Mouse (Mus musculus) urinary bladder, postnatal 14 days (tissue): Measurements from ENCODE around the gene Hus1.
A peak's percentile ranks its signal among the peaks of the same experiment; 100 is the strongest.

Experiments used
- DNase-seq: peaks from one replicate; pipeline ENCODE4 v3.0.0; 2021; ENCODE audit warnings: low spot score

Gene Hus1

DNA sequence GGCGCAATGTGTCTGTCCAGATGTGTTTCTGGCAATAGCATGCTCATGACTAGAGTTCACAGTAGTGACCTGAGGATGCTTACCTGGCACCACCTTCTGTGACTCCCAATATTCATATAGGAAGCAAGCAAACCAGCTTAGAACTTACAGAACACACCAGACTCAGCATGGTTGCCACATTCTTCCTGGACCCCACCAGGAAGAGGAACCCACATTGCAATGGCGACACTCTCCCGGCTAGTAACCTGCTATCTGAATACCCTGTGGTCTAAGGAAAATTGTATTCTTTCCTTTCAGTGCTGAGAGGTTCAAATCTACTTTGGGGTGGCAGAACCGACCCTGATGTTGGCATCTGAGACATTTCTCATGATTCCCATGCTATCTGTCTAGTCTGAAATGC, 32.8 kb downstream of the Hus1 start:
- DNase-seq = no peak

DNA sequence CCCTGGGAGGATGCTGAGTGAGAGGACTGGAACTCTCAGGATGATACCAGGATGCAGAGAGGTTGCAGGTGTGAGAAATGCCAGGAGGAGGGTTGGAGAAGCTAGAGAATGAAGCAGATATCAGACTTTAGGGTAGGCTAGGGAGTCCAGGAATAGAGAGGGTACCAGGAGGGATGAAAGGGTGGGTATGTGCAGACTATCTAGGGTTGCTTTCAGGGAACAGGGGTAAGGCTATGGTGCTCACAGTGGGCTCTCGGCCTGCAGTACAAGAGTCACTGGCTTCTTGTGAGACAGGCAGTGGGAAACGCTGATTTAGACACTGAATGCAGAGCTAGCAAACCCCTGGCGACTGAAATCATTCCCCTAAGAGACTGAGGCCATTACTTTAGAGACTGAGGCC, 37.8 kb downstream of the Hus1 start, which contains the start of gene Pkd1l1:
Gene Pkd1l1 (minus strand): TSS at position 101 of the 400 bp plus-strand sequence.
- DNase-seq = no peak

DNA sequence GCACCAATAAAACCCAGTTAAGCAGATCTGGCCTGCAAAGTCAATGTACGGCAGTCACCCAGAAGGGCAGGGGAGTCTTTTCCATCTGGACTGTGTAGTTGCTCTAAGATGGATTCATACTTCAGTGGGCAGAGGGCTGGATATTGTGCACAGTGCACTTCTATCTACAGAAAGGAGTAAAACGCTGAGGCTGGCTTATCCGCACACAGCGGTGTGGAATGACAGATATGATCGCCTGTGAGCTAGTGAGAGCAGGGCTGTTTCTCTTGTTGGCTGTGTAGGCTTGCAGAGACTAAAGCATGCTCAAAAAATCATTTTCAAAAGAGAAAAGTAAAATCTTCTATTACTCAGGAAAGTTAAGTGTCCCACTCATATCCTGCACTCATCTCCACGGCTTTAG, 38.9 kb downstream of the Hus1 start:
- DNase-seq = no peak

DNA sequence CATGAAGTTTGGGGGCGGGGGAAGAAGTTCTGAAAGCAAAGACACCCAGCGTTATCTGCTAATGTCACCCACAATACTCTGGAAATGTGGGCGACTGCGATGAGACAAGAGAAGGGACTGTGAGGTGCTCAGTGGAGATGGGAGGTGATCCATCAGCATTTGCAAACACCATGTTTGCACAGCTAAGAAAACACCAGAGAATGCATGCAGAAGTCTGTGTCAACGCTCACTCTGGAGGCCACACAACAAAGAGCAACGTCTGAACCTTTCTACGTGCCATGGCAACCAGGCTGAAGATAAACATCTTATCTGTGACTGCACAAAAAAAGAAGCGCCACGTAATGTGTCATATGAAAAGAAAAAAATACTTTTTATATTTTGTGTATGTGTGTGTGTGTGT, 40.5 kb downstream of the Hus1 start:
- no peak for DNase-seq

DNA sequence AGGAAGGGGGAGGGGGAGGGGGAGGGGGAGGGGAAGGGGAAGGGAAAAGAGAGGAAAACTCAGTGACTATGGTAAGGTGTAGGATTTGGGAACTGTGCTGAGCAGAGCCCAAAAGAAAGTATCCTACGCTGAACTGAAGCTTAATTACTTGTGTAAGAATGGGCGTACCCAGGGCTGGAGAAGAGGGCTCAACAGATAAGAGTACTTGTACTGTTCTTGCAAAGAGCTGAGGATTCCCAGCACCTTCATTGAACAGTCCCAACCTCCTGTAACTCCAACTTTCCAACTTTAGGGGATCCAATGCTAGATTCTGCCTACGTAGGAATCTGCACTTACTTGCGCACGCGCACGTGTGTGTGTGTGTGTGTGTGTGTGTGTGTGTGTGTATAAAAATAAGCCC, 42.9 kb downstream of the Hus1 start:
- no peak for DNase-seq

DNA sequence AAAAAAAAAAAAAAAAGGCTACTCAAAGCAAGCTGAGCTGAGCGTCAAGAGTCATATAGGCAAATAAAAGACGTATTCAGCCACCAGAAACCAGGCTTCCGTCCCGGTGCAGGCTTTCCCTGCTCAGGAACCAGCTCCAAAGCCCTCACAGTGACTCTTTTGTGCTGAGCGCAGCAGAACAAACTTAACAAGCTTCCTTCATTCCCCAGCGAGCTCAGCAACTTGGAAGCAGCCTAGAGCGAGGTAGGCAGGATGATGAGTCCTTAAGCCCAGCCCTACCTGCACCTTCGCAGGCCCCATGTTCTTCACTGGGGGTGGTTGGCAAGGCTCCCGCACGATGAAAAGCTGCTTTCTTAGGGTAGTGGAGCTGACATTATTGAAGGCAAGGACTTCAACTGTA, 52.4 kb downstream of the Hus1 start:
- no peak for DNase-seq

DNA sequence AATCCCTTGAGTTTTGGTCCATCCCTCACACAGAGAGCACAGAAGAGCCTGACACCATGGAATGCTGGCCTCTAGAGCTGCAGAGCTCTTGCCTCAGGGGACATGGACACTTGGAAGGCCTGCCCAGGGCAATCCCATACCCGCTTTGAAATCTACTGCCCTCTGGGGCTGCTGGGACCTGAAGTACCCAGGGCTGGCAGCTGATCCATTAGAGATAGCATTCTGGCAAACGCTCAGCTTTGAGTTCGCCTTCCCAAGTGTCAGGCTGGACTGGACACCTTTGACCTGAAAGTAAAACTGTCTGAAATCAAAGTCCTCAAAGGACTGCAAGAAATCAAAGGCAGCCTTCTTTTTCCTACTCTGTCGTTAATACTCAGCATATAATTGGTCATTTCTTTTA, 52.9 kb downstream of the Hus1 start:
- DNase-seq = no peak

DNA sequence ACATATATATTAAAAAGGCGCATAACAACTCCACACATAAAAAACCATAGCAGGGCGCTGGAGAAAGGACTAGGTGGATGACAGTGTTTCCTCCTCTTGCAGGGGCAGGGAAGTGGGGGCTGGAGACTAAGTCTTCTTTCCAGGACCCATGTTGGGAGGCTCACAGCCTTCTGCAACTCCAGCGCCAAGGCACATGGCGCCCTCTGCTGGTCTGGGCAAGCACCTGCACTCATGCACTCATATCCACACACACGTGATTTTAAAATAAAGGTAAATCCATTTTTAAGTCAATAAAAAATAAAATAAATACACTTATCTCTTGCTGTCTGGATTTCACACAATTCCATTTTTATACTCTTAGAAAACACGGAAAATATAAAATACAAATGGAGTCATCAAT, 54.0 kb downstream of the Hus1 start:
- no peak for DNase-seq

DNA sequence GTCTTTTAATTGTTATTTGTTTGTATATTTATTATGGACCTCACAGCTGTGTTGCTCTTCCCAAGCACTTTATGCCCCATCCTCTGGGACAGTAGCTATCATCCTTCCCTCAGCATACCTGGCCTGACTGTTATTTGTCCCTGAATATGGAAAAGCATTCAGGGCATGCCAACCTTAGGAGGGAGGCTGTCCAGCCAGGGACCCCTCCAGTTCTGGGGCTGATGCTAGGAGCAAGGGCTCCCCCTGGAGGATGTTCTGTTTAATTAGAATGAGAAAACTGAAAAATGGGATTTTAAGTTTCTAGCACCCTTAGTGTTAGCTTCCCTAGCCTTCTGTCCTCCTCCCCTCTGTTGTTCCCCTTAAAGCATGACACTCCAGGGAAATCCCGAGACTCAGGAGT, 55.3 kb downstream of the Hus1 start:
- DNase-seq = peak; percentile 12

DNA sequence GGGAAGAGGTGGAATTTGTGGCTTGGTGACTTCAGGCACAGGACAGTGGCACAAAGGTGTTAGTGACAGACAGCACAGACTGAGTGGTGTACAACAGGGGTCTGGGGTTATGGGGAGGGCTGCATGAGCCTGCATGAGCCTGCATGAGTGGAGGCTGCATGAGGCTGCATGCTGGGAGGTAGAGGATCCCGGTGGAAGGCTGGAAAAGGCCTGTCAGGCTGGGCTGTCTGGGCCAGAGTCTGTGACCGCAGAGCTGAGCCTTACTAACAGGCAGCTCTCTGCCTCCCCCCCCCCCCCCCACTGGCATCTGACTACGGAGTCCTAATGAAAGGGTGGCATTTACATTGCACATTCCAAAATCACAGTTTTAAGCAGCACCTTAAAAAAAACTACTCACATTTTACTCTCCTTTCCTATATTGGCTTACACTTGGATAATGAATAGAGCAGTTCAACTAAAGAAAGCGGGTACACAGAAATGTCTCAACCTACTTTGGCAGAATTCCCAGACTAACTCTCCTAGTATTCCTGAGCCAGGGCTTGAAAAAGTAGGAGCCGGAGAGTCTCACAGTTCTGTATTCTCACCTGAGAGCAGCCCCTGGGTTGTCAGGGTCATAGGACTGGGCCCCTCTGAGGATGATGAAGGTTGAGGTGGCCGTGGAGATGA, 61.1 kb downstream of the Hus1 start:
- DNase-seq = no peak

DNA sequence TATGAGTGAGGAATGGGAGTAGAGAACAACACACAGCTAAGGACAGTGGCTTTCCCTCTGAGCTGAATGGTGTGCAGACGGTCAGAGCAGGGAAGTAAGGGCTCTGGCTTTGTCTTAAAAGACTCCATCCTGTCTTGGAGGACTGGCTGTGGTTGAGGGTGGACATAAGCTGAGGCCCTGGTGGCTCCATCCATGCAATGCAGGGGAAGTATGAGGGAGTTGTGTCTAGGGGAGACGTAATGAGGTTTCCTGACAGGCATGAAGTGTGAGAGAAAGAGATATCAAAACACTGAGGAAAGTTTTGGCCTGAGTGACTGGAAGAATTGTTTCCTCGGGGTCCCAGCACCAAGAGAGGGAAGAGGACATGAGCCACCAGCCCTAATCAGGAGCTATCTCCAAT, 62.1 kb downstream of the Hus1 start:
- DNase-seq = no peak

DNA sequence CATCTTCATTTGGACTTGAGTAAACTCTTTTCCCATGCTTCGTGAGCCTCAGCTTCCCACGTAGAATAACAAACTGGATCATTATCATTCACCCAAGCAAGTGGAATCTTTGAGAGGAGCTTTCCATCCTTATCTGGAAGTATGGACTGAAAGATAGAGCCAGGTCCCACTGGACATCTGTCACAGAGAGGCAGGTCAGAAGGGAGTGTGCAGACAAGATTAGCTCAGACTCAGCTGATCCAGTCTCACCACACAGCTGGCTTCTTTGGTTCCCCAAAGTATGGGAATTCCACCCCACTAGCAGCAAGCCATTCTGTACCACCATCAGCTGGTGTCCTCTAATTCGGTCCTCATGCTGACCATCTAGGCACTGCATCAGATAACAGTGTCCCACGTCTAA, 66.9 kb downstream of the Hus1 start:
- DNase-seq = no peak
